Mouse (Mus musculus) natural killer cell, adult 2 months (primary cell): Measurements from ENCODE around the gene Slc36a2.

Experiments used
- DNase-seq, 2 experiments: peaks; one replicate each; pipeline ENCODE4 v3.0.0; 2022; ENCODE audit warnings: low spot score in 2 of 2

The Slc36a2 gene

DNA sequence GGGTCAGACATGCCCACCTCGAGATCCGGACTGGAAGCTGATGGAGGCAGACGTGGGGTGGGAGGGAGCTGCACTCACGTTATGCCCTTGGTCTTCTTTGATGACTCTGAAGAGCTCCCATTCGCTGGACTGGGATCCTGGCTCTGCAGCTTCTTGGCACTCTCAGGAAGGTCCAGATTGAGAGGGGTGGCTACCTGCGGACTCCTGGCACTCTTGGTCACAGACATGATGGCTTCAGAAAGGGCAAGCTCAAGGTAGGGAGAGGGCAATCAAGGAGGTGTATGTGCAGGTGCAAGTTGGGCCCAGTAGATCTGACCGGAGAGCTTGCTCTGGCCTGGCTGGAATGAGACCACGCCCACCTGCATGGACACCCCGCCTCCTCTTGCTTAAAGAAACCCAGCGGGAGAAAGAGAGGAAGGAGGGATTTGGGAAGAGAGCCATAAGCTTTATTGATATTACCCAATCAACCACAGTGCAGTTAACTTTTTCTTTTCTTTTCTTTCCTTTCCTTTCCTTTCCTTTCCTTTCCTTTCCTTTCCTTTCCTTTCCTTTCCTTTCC, at the start of gene Slc36a2:
Slc36a2 (minus strand) TSS at position 345 of the 559 bp plus-strand sequence.
- DNase-seq, result no peak

DNA sequence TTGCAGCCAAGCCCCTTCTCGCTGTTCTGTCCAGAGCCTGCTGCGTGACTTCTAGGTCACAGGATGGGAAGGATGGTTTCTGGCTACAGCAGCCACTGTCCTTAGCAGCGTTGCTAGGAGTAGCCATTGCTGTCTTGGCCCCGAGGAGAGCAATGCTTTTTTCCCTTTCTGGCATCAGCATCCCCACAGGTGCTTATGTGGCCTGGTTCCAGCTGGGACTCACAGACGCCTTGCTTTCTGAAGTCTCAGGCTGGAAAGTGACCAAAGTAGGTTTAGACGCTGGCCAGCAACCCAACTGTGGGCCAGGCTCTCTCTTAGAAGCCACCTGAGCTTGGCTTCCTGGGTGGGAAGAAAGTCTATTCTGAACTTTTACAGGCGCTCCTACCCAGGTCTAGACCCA, 49.4 kb upstream of the Slc36a2 start:
- no peak for DNase-seq

DNA sequence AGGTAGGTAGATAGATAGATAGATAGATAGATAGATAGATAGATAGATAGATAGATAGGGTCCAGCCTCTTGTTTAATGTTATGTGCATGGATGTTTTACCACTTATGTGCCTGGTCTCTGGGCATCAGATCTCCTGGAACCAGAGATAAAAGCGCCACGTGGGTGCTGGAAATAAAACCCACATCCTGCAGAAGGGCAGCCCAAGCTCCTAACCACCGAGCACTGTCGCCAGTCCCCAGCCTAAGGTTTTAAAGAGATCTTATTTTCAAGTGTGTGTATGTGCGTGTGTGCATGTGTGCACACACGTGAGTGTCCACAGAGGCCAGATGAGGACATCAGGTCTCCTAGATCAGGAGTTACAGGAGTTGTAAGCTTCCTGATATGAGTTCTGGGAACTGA, 46.2 kb upstream of the Slc36a2 start:
- DNase-seq, result no peak

DNA sequence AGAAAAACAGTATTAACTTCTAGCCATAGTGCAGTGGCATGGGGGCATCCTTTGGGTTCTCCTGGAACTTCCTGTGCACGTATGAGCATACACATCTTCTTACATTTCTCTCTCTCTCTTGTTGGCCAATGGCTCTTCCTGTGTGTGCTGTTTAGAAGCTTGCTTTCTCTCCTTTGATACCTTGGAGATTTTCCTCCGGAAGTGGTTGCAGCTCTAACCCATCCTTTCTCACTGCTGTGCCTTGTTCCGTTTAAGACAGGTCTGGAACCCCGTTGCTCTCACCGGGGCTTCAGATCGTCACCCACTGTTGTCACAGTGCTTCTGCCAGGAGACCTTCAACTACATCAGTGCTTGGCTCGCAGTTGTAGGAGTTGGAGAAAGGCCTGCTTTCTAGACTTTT, 36.4 kb upstream of the Slc36a2 start:
- DNase-seq, result no peak

DNA sequence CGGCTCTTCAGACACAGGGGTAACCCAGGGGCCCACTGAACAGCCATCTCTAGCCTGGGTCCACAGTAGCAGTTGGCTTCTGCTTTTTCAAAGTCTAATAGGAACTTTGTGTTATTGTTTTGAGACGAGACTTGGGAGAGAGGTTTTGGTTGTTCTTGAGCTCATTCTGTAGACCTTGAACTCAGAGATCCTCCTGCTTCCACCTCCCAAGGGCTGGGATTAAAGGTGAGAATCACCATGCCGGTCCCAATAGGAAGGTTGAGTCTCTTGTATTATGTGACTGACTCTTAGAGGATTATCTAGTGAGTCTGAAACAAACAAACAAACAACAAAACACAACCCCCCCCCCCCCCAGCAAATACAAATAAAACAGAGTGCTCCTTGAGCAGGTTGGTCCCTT, 33.6 kb upstream of the Slc36a2 start:
- DNase-seq, result no peak

DNA sequence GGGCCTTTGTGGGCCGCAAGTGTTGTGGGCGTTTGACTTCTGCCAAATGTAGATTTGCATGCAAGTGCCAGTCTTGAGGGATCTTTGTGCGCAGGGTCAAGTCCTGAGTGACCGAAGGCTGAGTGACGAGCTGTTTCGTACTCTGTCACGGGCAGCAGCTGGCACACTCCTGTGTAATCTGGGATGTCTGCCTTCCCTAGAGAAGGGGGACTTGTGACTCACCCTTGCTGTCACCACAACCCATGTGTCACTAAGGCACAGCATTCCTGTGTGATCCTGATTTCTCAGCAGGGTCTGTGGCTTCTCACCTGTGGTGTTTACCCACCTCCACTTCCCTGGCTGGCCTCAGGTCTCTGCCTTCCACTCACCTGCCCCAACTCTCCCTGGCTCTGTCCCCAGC, 33.0 kb upstream of the Slc36a2 start:
- DNase-seq, result no peak

DNA sequence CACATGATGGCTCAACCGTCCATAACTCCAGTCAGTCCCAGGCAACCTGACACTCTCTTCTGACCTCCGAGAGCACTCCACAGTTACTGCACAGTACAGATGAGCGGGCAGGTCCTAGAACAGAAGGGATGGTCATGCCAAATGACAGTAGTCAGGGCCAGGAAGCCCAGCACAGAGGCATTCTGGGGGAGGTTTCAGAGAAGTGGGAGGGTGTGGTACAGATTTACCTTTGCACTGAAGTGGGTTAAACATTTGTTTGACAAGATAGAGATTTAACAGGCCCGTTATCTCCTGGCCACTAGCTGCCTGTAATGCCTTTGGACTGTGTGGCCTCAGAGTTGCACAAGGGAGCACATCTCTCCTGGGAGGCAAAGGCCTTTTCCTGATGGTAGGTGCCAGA, 32.5 kb upstream of the Slc36a2 start:
- DNase-seq, result no peak

DNA sequence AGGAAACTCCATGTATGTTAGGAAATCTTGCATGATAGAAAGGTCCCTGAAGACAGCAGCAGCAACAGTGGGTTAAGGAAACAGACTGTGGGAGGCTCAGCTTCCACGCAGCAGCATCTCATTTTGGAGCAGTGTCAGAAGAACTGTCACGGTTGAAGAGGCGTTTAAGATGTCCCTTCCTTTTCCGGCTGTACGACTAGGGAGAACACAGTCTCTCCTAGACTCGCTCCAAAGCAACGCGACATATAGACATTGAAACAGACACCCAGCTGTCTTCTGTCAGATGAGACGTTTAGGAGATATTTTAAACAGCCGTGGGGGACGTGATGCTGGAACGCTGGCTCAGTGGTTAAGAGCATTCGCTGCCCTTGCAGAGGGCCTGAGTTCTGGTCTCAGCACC, 32.0 kb upstream of the Slc36a2 start:
- DNase-seq, result no peak

DNA sequence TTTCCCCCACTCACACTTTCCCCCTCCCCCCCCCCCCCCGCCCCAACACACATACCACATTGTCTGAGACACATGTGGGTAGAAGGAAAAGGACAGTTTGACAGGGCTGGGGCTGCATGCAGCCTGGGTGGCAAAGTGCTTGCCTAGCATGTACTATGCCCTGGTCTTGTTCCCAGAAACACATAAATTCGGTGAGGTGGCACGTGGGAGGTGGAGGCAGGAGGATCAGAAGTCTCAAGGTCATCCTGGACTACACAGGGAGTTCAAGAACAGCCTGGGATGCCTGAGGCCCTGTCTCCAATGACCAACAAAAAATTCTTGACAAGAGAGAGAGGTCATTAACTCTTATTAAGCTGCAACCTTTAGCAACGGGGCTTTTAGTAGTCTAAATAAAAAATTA, 31.2 kb upstream of the Slc36a2 start:
- no peak for DNase-seq

DNA sequence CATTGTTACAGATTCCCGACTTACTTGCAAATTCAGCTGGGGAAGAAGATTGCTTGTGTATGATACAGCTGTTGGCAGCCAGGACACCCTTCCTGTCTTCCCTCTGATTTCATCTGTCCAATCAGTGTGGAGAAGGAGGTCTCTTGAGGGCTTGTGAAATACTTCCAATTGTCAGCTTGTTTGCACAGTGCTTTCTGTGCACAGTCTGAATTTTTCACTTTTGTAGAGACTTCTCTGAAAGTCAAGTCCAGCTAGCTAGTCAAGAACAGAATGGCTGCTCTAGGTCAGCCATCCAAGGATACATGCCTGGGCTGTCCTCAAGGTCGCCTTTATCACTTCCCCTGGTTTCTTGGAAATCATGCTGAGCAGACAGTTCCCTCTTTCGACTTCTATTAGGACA, 30.1 kb upstream of the Slc36a2 start:
- no peak for DNase-seq

DNA sequence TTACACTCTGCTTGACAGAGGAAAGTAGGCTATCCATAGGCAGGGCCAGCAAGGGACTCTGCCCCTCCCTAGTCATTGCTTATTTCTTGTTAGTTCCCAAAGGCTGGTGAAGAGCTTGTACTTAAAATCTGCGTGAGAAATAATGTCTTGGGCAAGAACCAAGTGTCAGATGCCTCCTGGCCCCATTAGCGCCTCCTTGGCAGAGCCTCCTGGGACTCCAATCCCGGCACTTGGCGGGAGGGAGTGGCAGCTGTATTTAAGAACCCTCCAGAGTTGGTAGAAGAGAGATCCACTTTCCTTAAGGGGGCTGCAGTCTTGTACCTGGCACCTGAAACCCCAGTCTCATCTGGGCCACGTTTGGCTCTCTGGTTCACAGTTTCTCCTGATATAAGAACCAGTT, 29.3 kb upstream of the Slc36a2 start:
- DNase-seq, result no peak

DNA sequence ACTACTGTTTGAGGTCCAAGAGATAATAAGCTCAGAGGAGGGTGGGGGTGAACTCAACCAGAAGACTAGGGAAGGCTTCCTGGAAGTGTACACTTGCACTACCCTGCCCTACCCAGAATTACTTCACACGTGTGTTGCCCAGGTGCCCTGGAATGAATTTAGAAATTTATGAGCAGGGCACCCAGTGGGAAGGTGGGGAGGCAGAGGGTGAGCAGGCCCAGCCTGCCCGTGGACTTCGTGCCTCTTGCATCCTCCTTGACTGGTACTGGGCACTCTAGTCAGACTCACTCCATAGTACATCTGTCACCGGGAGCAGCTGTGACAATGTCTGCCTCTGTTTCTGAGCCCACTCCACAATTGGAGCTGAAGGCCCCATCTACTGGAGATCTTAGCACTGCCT, 28.6 kb upstream of the Slc36a2 start:
- no peak for DNase-seq

DNA sequence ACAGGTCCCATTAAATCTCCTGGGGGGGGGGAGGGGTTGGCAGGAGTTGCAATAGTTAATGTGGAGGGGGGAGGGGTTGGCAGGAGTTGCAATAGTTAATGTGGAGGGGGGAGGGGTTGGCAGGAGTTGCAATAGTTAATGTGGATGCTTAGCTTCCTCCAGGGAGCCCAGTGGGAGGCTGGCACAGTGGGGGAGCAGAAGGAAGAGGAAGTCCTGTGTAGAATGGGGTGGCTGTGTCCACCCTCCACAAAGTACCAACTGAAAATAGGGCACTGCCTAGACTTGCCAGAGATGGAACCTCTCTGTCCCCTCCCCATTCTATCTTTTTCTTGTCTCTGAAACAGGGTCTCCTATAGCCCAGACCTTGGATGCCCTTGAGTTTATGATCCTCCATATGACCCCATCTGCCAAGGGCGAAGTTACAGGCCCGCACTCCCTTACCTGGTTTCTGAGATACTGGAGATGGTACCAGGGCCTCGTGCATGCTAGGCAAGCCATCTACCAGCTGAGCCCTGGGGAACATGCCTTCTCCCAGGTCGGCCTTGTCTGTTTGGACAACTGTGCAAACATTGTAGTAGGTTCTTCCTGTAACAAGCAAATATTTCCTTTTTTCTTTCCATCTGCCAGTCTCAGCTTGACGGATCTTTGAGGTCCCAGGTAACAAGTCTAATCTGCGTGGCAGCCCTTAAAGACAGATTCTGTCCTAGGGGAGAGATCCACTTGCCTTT, 24.9 kb upstream of the Slc36a2 start:
- no peak for DNase-seq

DNA sequence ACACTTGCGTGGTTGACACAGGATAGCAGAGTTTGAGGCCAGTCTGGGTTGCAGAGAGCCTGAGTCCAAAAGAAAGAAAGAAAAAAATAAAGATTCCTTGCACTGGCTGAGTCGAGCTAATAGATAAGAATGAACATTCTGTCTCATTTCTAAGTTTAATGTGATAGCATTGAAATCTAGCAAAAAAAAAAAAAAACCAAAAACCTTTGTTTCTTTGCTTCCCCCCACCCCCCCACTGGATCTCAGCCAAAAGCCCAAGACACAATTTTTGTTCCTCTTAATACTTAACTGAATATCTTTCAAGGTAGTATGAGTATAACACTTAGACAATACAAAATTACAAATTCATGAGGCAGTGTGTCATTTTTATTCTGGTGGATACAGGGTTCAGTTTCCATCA, 24.2 kb upstream of the Slc36a2 start:
- DNase-seq, result no peak

DNA sequence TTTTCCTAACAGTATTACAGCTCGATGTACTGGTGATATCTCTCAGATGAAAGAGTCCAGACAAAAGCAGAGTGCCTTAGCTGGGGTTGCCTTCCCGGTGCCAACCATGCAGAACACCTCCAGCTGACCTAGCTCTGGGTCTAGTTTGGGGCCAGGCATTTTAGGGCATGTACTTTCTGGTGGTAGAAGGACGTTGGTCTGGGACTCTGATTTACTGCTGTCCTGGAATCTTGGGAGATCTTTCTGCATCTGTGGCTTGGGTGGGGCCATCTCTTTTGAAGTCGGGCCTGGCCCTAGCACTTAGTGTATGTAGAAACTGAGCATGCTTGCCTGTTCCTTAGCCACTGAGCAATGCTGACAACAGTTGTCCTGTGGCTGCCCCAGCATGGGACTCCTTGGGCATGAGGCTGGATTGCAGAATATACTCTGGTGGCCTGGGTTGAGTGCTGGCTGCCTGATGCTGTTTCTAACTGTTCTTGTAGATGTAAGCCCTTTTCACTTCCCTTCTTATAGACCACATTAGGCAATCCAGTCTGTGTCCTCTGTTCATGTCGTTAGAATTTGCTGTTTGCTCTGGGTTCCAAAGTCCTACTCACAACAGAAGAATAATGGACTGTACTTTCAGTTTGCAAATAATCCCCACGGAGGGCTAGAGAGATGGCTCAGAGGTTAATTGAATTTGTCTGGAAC, 23.3 kb upstream of the Slc36a2 start:
- no peak for DNase-seq

DNA sequence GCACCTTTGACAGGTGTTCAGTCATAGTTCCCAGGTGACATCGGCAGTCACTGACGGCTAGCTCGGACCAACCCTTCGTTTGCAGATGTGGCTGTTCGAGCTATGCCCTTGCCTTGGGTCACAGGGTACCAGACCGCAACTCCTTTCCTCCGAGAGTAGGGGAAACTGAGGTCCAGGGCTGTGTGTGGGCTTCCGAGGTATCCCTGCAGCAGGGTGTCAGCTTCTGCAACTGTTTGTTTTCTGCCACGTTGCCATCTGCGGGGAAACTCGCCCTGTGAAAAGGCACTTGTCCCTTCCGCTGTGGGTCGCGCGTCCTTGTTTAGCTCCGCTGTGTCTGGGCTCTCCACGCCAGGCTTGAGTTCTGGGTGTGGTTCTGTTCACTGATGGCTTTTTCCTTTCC, 19.7 kb upstream of the Slc36a2 start:
- DNase-seq, result peak; percentile 14 to 27

DNA sequence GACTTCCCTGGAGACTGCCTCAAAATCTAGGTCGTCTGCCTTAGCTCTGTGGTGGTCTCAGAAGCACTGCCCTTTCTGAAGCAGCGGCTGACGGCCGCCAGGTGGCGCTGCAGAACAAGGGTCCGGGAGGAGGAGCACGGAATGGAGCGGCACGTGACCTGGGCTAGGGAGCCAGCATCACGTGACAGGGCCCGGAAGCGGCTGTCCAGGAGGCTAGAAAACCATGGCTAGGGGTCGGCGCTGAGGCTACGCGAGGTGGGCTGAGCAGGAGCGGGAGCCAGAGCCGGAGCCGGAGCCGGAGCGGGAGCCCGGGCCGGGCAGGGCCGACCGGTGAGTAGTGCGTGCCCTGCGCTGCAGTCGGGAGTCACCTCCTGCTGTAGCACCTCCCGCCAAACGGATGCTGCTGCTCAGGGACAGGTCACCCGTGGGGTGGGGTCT, 19.3 kb upstream of the Slc36a2 start, which contains the start of gene Slc36a1:
Slc36a1 (plus strand) TSS at position 192 of the 438 bp plus-strand sequence.
- peak; percentile 92 to 94 for DNase-seq

DNA sequence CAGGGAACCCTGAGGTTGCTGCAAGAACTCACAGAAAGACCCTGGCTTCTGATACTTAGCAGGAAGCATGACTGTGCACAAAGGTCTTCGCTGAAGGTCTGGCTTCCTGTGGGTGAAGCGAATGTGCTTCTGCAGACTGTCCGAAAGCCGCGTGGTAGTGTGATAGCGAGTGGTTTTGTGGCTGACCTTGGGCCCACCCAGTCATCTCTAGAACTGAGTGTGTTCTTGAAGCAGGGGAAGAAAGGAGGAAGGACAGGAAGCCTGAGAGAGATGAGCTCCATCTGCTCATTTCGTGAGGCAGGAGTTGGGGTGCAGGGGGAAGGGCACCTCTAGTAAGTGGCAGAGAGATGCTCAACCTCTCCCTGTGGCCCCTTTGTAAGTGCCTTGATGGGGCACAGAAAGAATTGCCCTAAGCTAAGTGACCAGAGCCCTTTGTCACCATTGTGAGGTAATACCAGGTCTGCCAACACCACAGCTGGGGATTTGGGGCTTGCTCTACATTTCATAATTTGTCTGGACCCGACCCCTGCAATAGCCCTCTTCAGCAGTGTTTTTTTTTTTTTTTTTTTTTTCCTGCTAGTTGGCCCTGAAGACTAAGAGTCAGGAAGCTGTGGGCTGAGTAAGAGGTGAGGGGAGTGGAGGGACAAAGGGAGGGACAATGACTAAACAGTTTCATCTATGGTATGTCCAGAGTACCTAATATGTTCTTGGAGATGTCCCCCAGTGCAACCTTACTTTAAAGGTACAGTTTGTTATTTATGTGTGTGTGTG, 13.0 kb upstream of the Slc36a2 start:
- DNase-seq, result peak; percentile 65 to 80

DNA sequence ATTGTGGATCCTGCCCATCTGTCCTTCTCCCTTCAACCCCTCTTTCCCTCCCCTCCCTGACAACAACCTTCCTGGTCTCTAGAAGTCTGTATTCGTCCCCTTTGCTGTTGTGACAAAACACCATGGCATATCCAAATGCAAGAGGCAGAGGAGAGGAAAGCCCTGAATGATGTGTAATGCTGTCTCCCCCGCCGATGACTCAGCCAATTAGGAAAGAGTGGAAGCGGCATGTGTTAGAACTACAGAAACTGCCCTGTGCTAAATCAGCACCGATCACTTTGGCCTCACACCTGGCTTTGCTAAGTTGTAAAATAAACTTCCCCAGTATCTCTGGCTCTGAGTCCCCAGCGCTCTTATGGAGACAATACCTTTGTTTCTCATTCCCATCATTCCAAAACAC, 12.2 kb upstream of the Slc36a2 start:
- no peak for DNase-seq

DNA sequence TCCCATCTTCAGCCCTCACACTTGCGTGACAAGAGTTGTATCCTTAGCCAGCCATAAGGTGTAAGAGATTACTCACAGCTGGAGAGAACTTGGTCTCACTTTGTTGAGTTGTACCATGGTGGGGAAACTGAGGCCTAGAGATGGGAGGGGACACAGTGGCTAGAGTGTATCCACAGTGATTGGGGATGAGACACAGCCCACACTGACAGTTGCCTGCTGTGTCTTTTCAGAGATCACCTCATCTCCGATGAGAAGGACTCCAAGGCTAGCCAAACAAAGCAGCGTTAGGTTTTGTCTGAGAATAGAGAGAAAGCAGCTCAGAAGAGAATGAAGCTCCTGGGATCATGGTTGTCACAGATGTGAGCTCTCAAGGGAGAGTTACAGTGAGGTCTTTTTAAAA, 5.3 kb upstream of the Slc36a2 start:
- DNase-seq, result no peak

DNA sequence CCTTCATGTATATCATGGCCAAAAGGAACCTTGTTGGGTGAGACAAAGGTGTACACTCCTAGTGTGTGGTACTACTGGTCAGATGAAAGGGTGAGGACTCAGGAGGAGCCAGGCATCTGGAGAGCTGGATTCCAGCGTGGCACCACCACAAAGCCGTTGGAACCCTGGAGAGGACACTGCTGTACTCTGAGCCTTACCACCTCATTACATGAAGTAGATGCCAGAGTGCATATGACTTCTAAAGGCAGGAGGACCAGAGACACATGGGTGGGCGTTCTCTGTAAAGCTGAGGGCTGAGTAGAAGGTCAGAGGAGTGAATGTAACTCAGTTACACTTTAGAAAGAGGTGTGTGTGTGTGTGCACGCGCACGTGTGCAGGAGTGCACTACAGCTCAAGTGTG, 2.9 kb upstream of the Slc36a2 start:
- no peak for DNase-seq

DNA sequence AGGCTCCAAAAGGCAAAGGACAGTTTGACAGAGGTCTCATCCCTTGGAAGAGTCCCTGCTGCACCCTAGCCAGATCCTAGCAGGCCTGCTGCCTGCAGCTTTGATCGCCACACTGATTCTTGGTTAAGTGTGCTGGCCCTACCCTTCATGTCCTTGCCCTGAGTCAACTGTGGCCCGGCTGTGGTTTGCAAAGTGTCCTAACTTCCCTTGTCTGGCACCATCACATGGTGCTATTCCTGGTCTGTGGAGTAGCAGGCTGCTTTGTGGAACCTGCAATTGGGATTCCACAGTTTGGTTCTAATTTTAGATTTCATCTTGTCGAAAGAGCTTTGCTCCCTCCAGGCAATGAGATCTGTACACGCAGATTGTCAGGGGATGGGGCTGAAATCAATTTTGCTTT, 2.4 kb upstream of the Slc36a2 start:
- no peak for DNase-seq
